Mouse (Mus musculus): ENCODE data around the gene Scoc.

Scoc gene

GRCm38 (mm10) chr8:83405548-83405947, 52.6 kb downstream of the Scoc start:
- no peak for DNase-seq (ENCODE audit: low read depth, low spot score)

DNA sequence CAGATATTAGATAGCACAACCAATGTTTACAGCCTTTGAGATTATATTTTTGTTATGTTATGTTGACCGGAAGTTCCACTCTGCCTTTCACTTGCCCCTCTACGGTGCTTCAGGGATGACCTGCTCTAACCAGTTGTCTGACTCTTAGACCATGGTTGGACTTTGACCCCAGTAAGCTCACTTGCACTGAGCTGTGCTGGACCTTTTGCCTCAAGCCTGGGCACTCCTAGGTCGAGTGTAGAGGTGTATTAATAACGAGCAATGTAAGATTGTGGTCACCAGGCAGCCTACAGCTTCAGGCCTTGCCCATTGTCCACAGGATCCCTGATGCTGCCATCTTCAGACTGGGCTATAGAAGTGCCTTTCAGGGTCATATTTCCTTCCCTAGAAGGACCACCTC, 60.5 kb downstream of the Scoc start:
- no peak for DNase-seq (ENCODE audit: low read depth, low spot score)

- no peak for DNase-seq (ENCODE audit: low read depth, low spot score)
These were observed 61.5 kb downstream of the Scoc start for GRCm38 (mm10) chr8:83396680-83397079.

DNA sequence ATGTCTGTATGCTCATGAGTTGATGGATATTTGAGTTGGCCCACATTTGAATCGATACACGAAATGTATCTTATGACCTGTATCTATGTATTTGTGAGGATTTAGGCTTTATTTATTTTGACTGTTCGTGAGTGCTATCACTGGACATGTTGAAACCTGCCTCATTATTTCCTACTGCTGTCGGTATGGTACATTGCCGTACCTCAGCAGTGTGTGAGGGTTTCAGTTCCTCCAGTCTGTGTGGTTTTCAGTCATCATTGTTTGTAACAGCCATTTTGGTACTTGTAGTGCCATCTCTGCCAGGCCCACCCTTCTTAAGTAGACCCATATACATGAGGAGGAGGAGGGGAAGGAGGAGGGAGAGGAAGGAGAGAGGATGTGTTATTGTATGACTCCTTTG, 63.9 kb downstream of the Scoc start:
- DNase-seq (ENCODE audit: low read depth, low spot score), result no peak

GRCm38 (mm10) chr8:83392521-83392920, 65.7 kb downstream of the Scoc start:
- DNase-seq (ENCODE audit: low read depth, low spot score), result no peak

- no peak for DNase-seq (ENCODE audit: low read depth, low spot score)
These were observed 68.0 kb downstream of the Scoc start for GRCm38 (mm10) chr8:83390006-83390701.

DNA sequence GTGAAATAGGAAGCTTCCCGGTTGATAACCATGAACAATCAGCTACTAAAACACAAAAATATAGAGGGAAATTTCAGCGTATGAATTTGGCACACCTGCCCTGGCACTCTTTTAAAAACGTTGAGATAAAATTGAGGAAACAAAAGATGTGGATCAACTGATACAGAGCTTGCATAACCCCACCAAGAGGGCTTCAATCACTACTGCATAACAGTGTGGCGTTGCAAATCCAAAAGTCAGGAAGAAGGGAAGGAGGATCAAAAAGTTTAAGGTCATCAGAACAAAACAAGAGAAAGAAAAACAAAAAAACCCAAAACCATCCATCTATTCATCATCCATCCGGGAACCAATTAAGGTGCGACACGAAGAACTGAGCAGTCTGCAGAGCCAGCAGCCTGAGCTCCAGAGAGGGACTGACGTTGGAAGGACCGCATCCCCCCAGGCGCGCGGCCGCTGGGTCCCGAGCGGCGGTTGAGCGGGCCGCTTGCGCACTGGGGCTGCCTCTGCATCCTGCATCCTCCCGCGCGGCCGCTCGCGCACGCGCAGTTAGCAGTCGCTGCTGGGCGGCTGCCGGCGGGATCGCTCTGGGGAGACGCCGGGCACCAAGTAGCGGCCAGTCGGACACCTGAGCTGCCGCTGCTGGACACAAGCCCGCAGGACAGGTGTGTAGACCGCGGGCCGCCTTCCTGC, 68.7 kb downstream of the Scoc start, which contains the start of gene Clgn:
Clgn (plus strand) TSS at position 552 of the 690 bp plus-strand sequence.
- peak; percentile 86 for DNase-seq (ENCODE audit: low read depth, low spot score)

DNA sequence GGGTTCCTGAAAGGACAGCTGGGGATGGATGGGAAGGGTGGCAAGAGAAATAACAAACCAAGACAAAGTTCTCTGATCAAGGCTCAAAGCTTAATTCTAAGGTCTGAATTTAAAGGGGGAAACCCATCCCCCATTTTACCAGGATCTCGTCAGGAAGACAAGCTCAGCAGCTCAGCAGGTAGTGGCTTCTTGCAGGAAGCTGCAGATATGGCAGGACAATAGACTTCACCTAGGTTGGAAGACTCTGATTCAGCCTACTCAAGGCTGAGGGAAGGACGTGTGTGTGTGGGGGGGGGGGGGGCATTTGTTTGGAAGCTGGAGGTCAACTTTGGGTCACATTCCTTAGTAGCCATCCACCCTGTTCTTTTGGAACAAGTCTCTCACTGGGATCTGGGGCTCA, 75.3 kb downstream of the Scoc start:
- DNase-seq (ENCODE audit: low read depth, low spot score), result no peak

DNA sequence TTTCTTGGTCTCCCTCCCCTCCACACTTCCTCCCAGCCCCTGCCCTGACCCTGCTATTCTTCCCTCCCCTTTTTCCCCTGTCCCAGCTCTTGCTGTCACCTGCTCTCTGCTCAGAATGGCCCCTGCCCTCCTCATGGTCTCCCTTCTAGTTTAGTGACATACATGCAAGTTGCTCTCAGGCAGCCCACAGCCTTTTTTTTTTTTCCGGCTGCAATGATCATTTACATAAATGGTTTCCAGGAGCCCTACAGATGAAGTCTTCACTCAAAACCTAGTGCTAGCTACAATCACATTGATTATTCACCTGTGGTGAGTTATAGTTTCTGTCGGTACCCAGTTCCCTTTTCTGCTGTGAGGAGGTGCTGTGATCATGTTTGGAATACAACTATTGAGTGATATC, 77.2 kb downstream of the Scoc start:
- no peak for DNase-seq (ENCODE audit: low read depth, low spot score)

GRCm38 (mm10) chr8:83380141-83380540, 78.0 kb downstream of the Scoc start:
- no peak for DNase-seq (ENCODE audit: low read depth, low spot score)
